Mouse (Mus musculus) lung, adult 2 months (tissue): Measurements from ENCODE around the gene Tuba3b.

Source experiments
- CTCF ChIP-seq: fragments of 200-500 bp; IDR thresholded peaks from 2 replicates; pipeline ENCODE4 v1.5.1; 2011; ENCODE audit warnings: mild to moderate bottlenecking, low read length, control low read depth; ENCODE audit not compliant: insufficient read depth
- POLR2A ChIP-seq: fragments of 200-500 bp; IDR thresholded peaks from 2 replicates; pipeline ENCODE4 v1.6.1; 2011; ENCODE audit warnings: low read depth, mild to moderate bottlenecking, control low read depth, low read length, borderline replicate concordance; ENCODE audit errors: extremely low read depth

DNA sequence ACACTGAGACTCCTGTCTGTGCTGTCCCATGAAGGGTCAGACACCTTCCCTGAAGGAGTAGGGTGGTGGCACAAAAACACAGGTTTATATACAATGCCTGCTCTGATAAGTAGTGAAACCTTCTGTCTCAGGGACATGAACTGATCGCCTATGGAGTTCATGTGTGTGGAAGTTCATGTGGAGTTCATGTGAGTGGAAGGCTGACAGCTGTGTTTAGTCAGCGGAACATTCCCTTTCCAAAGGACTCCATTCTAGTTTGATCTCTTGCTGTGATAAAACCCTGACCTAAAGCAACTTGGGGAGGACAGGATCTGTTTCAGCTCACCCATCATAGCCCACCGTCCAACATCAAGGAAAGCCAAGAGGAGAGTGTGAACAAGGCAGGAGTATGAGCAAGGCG is 21.1 kb downstream of the Tuba3b start:
- TF ChIP-seq POLR2A (no peak), CTCF (no peak)
